Mouse (Mus musculus) liver, postnatal 0 days (tissue): ENCODE results near the gene Ehhadh.

Source experiments
- CTCF ChIP-seq: sonication (generic); IDR thresholded peaks from 2 replicates; pipeline ENCODE4 v1.5.1; 2016; ENCODE audit warnings: antibody characterized with exemption, low read depth
- EP300 ChIP-seq: IDR thresholded peaks from 2 replicates; pipeline ENCODE4 v1.6.1; 2016; ENCODE audit warnings: antibody characterized with exemption, low read depth, mild to moderate bottlenecking

GRCm38 (mm10) chr16:21825612-21826031 lies 38.0 kb upstream of the Ehhadh start:
- TF ChIP-seq CTCF (no peak), EP300 (peak; percentile 50; the same call in 1 of the 2 replicates)
